Mouse (Mus musculus) myocyte (in vitro differentiated cells): ENCODE data around the gene Lep.

Experiments used
- CEBPB ChIP-seq: IDR thresholded peaks from 2 replicates; pipeline ENCODE4 v1.6.1; 2011; ENCODE audit warnings: mild to moderate bottlenecking, moderate library complexity; ENCODE audit not compliant: poor library complexity, insufficient read depth, severe bottlenecking
- E2F4 ChIP-seq: IDR thresholded peaks from one replicate; pipeline ENCODE4 v1.6.1; 2011; ENCODE audit warnings: mild to moderate bottlenecking, control low read depth, moderate library complexity; ENCODE audit not compliant: insufficient read depth
- MAX ChIP-seq: IDR thresholded peaks from one replicate; pipeline ENCODE4 v1.6.1; 2011; ENCODE audit warnings: low read depth, mild to moderate bottlenecking, control low read depth
- MYOD1 ChIP-seq, 3 experiments: IDR thresholded peaks; one replicate each; pipeline ENCODE4 v1.6.1; 2011; ENCODE audit warnings: control low read depth in 2 of 3, low read depth in 2 of 3, mild to moderate bottlenecking in 2 of 3, moderate library complexity in 1 of 3; ENCODE audit not compliant: insufficient read length in 2 of 3, control insufficient read depth in 1 of 3
- MYOG ChIP-seq, 3 experiments: IDR thresholded peaks; one replicate each; pipeline ENCODE4 v1.6.1; 2011; ENCODE audit warnings: control low read depth in 2 of 3, low read depth in 2 of 3, mild to moderate bottlenecking in 2 of 3; ENCODE audit not compliant: insufficient read length in 2 of 3, control insufficient read depth in 1 of 3, insufficient read depth in 1 of 3
- POLR2A ChIP-seq: IDR thresholded peaks from one replicate; pipeline ENCODE4 v1.6.1; 2011; ENCODE audit warnings: low read depth, mild to moderate bottlenecking, control low read depth, moderate library complexity; ENCODE audit not compliant: insufficient read length
- POLR2AphosphoS2 ChIP-seq: IDR thresholded peaks from one replicate; pipeline ENCODE4 v1.6.1; 2011; ENCODE audit warnings: low read depth, control low read depth; ENCODE audit not compliant: insufficient read length
- SRF ChIP-seq: IDR thresholded peaks from one replicate; pipeline ENCODE4 v1.6.1; 2011; ENCODE audit warnings: low read depth; ENCODE audit not compliant: control insufficient read depth, insufficient read length
- TCF12 ChIP-seq: IDR thresholded peaks from one replicate; pipeline ENCODE4 v1.6.1; 2011; ENCODE audit warnings: mild to moderate bottlenecking, control low read depth; ENCODE audit not compliant: poor library complexity, insufficient read depth, severe bottlenecking
- TCF3 ChIP-seq: IDR thresholded peaks from one replicate; pipeline ENCODE4 v1.6.1; 2011; ENCODE audit warnings: low read depth, control low read depth; ENCODE audit not compliant: insufficient read length
- USF1 ChIP-seq: IDR thresholded peaks from one replicate; pipeline ENCODE4 v1.6.1; 2011; ENCODE audit warnings: low read depth, mild to moderate bottlenecking, control low read depth, moderate library complexity

GRCm38 (mm10) chr6:29025796-29026482 is 34.1 kb upstream of the Lep start:
- TF ChIP-seq MYOD1 (IDR thresholded peaks at IDR 0.05; ENCODE audit: control insufficient read depth in 1 of 3, insufficient read length in 2 of 3, low read depth in 2 of 3) (no peak), TCF3 (no peak), POLR2A (no peak), POLR2AphosphoS2 (no peak), MYOG (IDR thresholded peaks at IDR 0.05; ENCODE audit: control insufficient read depth in 1 of 3, insufficient read depth in 1 of 3, insufficient read length in 2 of 3, low read depth in 2 of 3) (no peak), E2F4 (no peak), MAX (no peak), SRF (no peak), CEBPB (no peak), USF1 (no peak), TCF12 (no peak)
